Mouse (Mus musculus) heart, embryonic 14.5 days (tissue): ENCODE data around the gene Zp1. TPM values are rescaled to one million over a fixed set of nuclear protein-coding genes. Genes with fewer than 3 reads are reported as not detected.

ENCODE experiments used
- ATAC-seq: fragments of 200-750 bp; cut with Nextera tagmentation; 2 replicates; pipeline ENCODE4 v1.8.0; 2017; ENCODE audit warnings: low read depth, moderate TSS enrichment; ENCODE audit not compliant: insufficient number of reproducible peaks, insufficient read depth, low FRiP score
- H3K27ac ChIP-seq, 2 experiments: fragments of 200-500 bp in 1 of 2; fragments of 300-500 bp in 1 of 2; sonication (generic) in 1 of 2; replicated peaks in 1 of 2; 2 replicates each; pipeline ENCODE4 v1.5.1; 2012 to 2014; ENCODE audit warnings: low read depth in 2 of 2, low read length in 2 of 2, control low read depth in 1 of 2, mild to moderate bottlenecking in 1 of 2, mixed read lengths in 1 of 2; ENCODE audit not compliant: control insufficient read depth in 1 of 2, insufficient read depth in 1 of 2
- H3K27me3 ChIP-seq: fragments of 300-500 bp; sonication (generic); 2 replicates; pipeline ENCODE4 v1.6.1; 2014; ENCODE audit warnings: mild to moderate bottlenecking, low read length, control low read depth; ENCODE audit not compliant: control insufficient read depth, insufficient read depth
- H3K36me3 ChIP-seq: fragments of 300-500 bp; sonication (generic); 2 replicates; pipeline ENCODE4 v1.6.1; 2014; ENCODE audit warnings: mild to moderate bottlenecking, control low read depth, low read length, mixed read lengths; ENCODE audit not compliant: control insufficient read depth, insufficient read depth
- H3K4me1 ChIP-seq, 2 experiments: fragments of 200-500 bp in 1 of 2; fragments of 300-500 bp in 1 of 2; sonication (generic) in 1 of 2; 2 replicates each; pipeline ENCODE4 v1.6.1; 2012 to 2014; ENCODE audit warnings: low read length in 2 of 2, control low read depth in 1 of 2, mixed read lengths in 1 of 2; ENCODE audit not compliant: control insufficient read depth in 2 of 2, insufficient read depth in 2 of 2
- H3K4me2 ChIP-seq: fragments of 300-500 bp; sonication (generic); 2 replicates; pipeline ENCODE4 v1.6.1; 2014; ENCODE audit warnings: mild to moderate bottlenecking, low read length
- H3K4me3 ChIP-seq, 2 experiments: fragments of 200-500 bp in 1 of 2; fragments of 300-500 bp in 1 of 2; sonication (generic) in 1 of 2; 2 replicates each; pipeline ENCODE4 v1.5.1; 2012 to 2014; ENCODE audit warnings: low read length in 2 of 2, mild to moderate bottlenecking in 2 of 2, control low read depth in 1 of 2, low read depth in 1 of 2, moderate library complexity in 1 of 2; ENCODE audit not compliant: control insufficient read depth in 1 of 2, insufficient read depth in 1 of 2
- H3K9ac ChIP-seq: fragments of 300-500 bp; sonication (generic); 2 replicates; pipeline ENCODE4 v1.6.1; 2014; ENCODE audit warnings: mild to moderate bottlenecking, low read length
- H3K9me3 ChIP-seq: fragments of 300-500 bp; sonication (generic); 2 replicates; pipeline ENCODE4 v1.6.1; 2016; ENCODE audit warnings: low read length, control low read depth; ENCODE audit not compliant: control insufficient read depth
- WGBS: fragments of 180-500 bp; shearing (Covaris S2); extraction: QIAGEN DNeasy Blood & Tissue Kit; methylation state at CpG from one replicate; pipeline ENCODE4 v1.1.7; 2014; 5-methylcytosine and 5-hydroxymethylcytosine counted together
- polyA plus RNA-seq: library from polyadenylated mRNA; unstranded; fragments of >200 nt; fragmentation: Nextera tagmentation; extraction: Ambion mirVana; gene quantifications from 2 replicates; pipeline ENCODE4 v1.2.1, GENCODE M21; 2014

The Zp1 gene
- polyA plus RNA-seq, 1 experiment from 2014 or later: not detected

- Histone ChIP-seq H3K36me3 (peaks cover 61% of the 10 kb centered on the region), H3K4me2 (peak overlapping the region; percentile 83), H3K27me3 (no peaks in the 10 kb centered on the region), H3K4me1 (peaks cover 9 to 19% of the 10 kb centered on the region in 2 experiments), H3K27ac (no peak overlapping the region), H3K4me3 (peak overlapping the region; percentile 85 to 96), H3K9me3 (no peaks in the 10 kb centered on the region), H3K9ac (peak overlapping the region; percentile 92)
- 36% methylated on average over 5 of the region's 5 CpGs for WGBS
- ATAC-seq: no peak
Measured at GRCm38 (mm10) chr19:10867946-10868622, 52.3 kb downstream of the Zp1 start.

DNA sequence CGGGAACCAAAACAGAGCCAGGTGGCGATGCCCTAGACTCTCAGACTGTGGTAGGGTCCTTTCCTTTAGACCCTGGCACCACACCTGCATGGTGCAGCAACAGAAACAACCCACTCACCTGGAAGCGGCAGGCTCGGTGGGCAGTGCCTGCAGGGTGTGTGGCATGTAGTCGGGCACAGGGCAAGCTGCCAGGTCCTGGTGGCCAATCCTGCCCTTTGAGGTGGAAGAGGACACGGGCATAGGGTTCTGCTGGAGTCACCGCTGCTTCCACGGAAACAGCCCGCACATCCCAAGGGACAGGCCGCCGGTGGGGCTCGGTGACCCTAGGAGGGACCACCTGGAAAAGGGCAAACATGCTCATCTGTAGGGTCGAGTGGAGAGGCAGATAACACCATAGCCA is 54.1 kb downstream of the Zp1 start:
- 92% methylated on average over 13 of the region's 13 CpGs for WGBS
- Histone ChIP-seq H3K36me3 (peaks cover 61% of the 10 kb centered on the region), H3K9ac (no peak overlapping the region), H3K4me2 (no peak overlapping the region), H3K27me3 (no peaks in the 10 kb centered on the region), H3K27ac (no peak overlapping the region), H3K4me1 (peaks cover 9 to 19% of the 10 kb centered on the region in 2 experiments), H3K4me3 (no peak overlapping the region), H3K9me3 (no peaks in the 10 kb centered on the region)
- ATAC-seq: no peak

Other genes with a start within 250 kb of the Zp1 start
- gene Pga5, start 242.6 kb downstream of the Zp1 start, polyA plus RNA-seq: not detected in 2 replicates
- gene Vps37c, start 231.9 kb downstream of the Zp1 start, polyA plus RNA-seq: 28.4 and 30.0 TPM in 2 replicates
- 0.66 and 1.4 TPM in 2 replicates for gene Cd5, start 181.6 kb downstream of the Zp1 start, polyA plus RNA-seq
- gene Cd6, start 90.6 kb downstream of the Zp1 start, polyA plus RNA-seq: not detected in 2 replicates
- gene Slc15a3, start 80.9 kb downstream of the Zp1 start, polyA plus RNA-seq: 0.46 and 0.66 TPM in 2 replicates
- gene Tmem132a, start 50.7 kb downstream of the Zp1 start, polyA plus RNA-seq: 31.6 and 37.0 TPM in 2 replicates
- gene Tmem109, start 38.6 kb downstream of the Zp1 start, polyA plus RNA-seq: 92.4 and 94.5 TPM in 2 replicates
- 32.0 and 35.3 TPM in 2 replicates for gene Prpf19, start 25.4 kb downstream of the Zp1 start, polyA plus RNA-seq
- 0.07 and 0.22 TPM in 2 replicates for gene Ptgdr2, start 16.5 kb upstream of the Zp1 start, polyA plus RNA-seq
- 12.9 and 14.7 TPM in 2 replicates for gene Ccdc86, start 28.6 kb upstream of the Zp1 start, polyA plus RNA-seq
- gene Ms4a10, start 54.0 kb upstream of the Zp1 start, polyA plus RNA-seq: not detected in 2 replicates
- gene Ms4a15, start 72.6 kb upstream of the Zp1 start, polyA plus RNA-seq: 0.15 TPM in 1 of 2 replicates, not detected in the other
- gene Ms4a18, start 97.4 kb upstream of the Zp1 start, polyA plus RNA-seq: not detected in 2 replicates
- gene Ms4a8a, start 160.5 kb upstream of the Zp1 start, polyA plus RNA-seq: not detected in 2 replicates
- not detected in 2 replicates for gene 1700017D01Rik, start 210.2 kb upstream of the Zp1 start, polyA plus RNA-seq
- gene 1700025F22Rik, start 244.7 kb upstream of the Zp1 start, polyA plus RNA-seq: not detected in 2 replicates